22 mouse cellular contexts compared by ENCODE assay signal in the genomic region with DNA sequence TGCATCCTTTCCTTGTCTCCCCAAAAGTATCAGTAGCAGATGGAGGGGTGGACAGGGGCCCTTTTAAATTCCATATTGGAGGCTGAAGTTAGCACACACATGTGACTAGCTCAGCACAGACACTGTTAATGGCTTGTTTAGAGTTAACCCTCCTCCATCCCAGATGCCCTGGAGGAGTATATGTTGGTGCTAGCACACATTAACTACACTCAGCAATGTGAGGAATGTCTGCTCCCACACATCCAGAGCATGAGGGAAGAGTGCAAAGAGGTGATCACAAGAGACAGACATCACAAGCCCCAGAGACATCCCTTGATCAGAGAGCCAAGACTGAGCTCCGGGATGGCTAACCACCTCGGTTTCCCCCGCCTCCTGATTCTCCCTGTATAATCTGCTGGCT. TPM values are rescaled to one million over a fixed set of nuclear protein-coding genes. Genes with fewer than 3 reads are reported as not detected.
A peak's percentile ranks its signal among the peaks of the same experiment; 100 is the strongest.
DNase-seq lines count a peak whose midpoint lies in the region; ATAC-seq lines count a peak whose summit lies in the region.
"Had no signal": no experiment of that assay in that cellular context is flagged by ENCODE, and none has a peak within 500 bp of the region (broad histone marks: within the 10 kb centered on the region; RNA-seq: fewer than 3 reads in every experiment).

No protein-coding gene starts in this region.

- H3K27ac ChIP-seq in heart, embryonic 12.5 days (ENCODE audit: poor library complexity, severe bottlenecking): no peak overlapping the region
- peak overlapping the region; percentile 80 for H3K27ac ChIP-seq in kidney, embryonic 16.5 days (ENCODE audit: low read length)
- H3K27ac ChIP-seq: embryonic facial prominence, embryonic 12.5 days; forebrain, embryonic 12.5 days; heart, adult 2 months; hindbrain, embryonic 10.5 days; hindbrain, embryonic 14.5 days had no signal

- H3K4me3 ChIP-seq in heart, embryonic 12.5 days: no peak overlapping the region
- no peak overlapping the region for H3K4me3 ChIP-seq in kidney, embryonic 16.5 days (ENCODE audit: low read length)
- H3K4me3 ChIP-seq: embryonic facial prominence, embryonic 12.5 days; forebrain, embryonic 12.5 days; heart, adult 2 months; hindbrain, embryonic 10.5 days had no signal

- no peaks in the 10 kb centered on the region for H3K9me3 ChIP-seq in heart, embryonic 12.5 days (replicated peaks)
- no peaks in the 10 kb centered on the region for H3K9me3 ChIP-seq in kidney, embryonic 16.5 days (ENCODE audit: low read length)
- H3K9me3 ChIP-seq: embryonic facial prominence, embryonic 12.5 days; forebrain, embryonic 12.5 days; hindbrain, embryonic 10.5 days had no signal

- WGBS in heart, embryonic 12.5 days: 50% methylated on average over 3 of the region's 3 CpGs
- 38% methylated on average over 3 of the region's 3 CpGs for WGBS in kidney, embryonic 16.5 days

- H3K27me3 ChIP-seq in heart, embryonic 12.5 days (replicated peaks): no peaks in the 10 kb centered on the region
- no peaks in the 10 kb centered on the region for H3K27me3 ChIP-seq in kidney, embryonic 16.5 days (ENCODE audit: insufficient read depth, low read length)
- H3K27me3 ChIP-seq: embryonic facial prominence, embryonic 12.5 days; forebrain, embryonic 12.5 days had no signal

- H3K4me2 ChIP-seq in heart, embryonic 12.5 days: no peak overlapping the region
- H3K4me2 ChIP-seq in kidney, embryonic 16.5 days (replicated peaks; ENCODE audit: low read depth, low read length): no peak overlapping the region
- H3K4me2 ChIP-seq: embryonic facial prominence, embryonic 12.5 days; forebrain, embryonic 12.5 days; heart, embryonic 11.5 days; hindbrain, embryonic 14.5 days had no signal

- H3K36me3 ChIP-seq in heart, embryonic 12.5 days: no peaks in the 10 kb centered on the region
- H3K36me3 ChIP-seq in kidney, embryonic 16.5 days (ENCODE audit: insufficient read depth, low read length): no peaks in the 10 kb centered on the region
- H3K36me3 ChIP-seq: embryonic facial prominence, embryonic 12.5 days; forebrain, embryonic 12.5 days; hindbrain, embryonic 10.5 days had no signal

- no peak for ATAC-seq in heart, embryonic 12.5 days (ENCODE audit: insufficient number of reproducible peaks, low FRiP score)
- ATAC-seq in kidney, embryonic 16.5 days (ENCODE audit: low FRiP score, low TSS enrichment): peak; percentile 85
- ATAC-seq: forebrain, embryonic 16.5 days had no signal

- H3K9ac ChIP-seq in heart, embryonic 12.5 days: no peak overlapping the region
- no peak overlapping the region for H3K9ac ChIP-seq in kidney, embryonic 16.5 days (replicated peaks; ENCODE audit: low read length)
- H3K9ac ChIP-seq: embryonic facial prominence, embryonic 12.5 days; forebrain, embryonic 12.5 days; hindbrain, embryonic 14.5 days had no signal

- peaks cover 6% of the 10 kb centered on the region for H3K4me1 ChIP-seq in heart, embryonic 12.5 days (replicated peaks)
- peaks cover 24% of the 10 kb centered on the region; the same call in 1 of the 2 replicates for H3K4me1 ChIP-seq in kidney, embryonic 16.5 days (ENCODE audit: insufficient read depth, low read length)
- H3K4me1 ChIP-seq: embryonic facial prominence, embryonic 12.5 days had no signal

- peak; percentile 75 for DNase-seq in heart, adult 11 months
- DNase-seq in kidney, adult 9 months: no peak
- peak; percentile 17 for DNase-seq in Muller cell, postnatal 12 days (ENCODE audit: inconsistent ontology term)
- peak; percentile 49 for DNase-seq in kidney, postnatal 14 days
- no peak for DNase-seq in testis, postnatal 10 days (ENCODE audit: low spot score)
- no peak for DNase-seq in cerebellum, postnatal 36 days
- DNase-seq: adrenal gland, adult 2 months; adrenal gland, postnatal 36 days; cerebellum, adult 2 months; cerebellum, postnatal 10 days; embryo, embryonic 11 days; gastrocnemius, postnatal 10 days; heart, adult 2 months had no signal

RNA-seq across cellular contexts. Expression of a gene that starts 3.4 kb away (rescaled TPM):
- polyA plus RNA-seq in heart, embryonic 12.5 days (2016; fragmentation: Nextera tagmentation; extraction: Ambion mirVana): 1.1 and 3.2 TPM in 2 replicates
- 111 and 141 TPM in 2 replicates for polyA plus RNA-seq in kidney, embryonic 16.5 days (2015; fragmentation: Nextera tagmentation; extraction: Ambion mirVana)
- polyA plus RNA-seq: C2C12; embryonic facial prominence, embryonic 12.5 days; forebrain, embryonic 12.5 days; heart, adult 2 months; hindbrain, embryonic 10.5 days had no signal

Comparison
In these comparisons a context has a peak if more than half of its experiments do, and no peak if none do; other contexts are left out.
1. DNase-seq: peak in heart, adult 11 months (single experiment), Muller cell, postnatal 12 days (single experiment) and kidney, postnatal 14 days (single experiment); none in kidney, adult 9 months (single experiment), testis, postnatal 10 days (single experiment) and cerebellum, postnatal 36 days (0 of 2).
2. RNA of a gene that starts 3.4 kb away (polyA plus RNA-seq): 111 to 141 TPM in kidney, embryonic 16.5 days; 1.1 to 3.2 TPM in heart, embryonic 12.5 days; every median in the first group is over 10 times any median in the second.